Mouse (Mus musculus) lung, postnatal 10 days (tissue): ENCODE measurements around the gene Ccdc34.

ENCODE experiments used
- DNase-seq: peaks from one replicate; pipeline ENCODE4 v3.0.0; 2021

Gene Ccdc34

DNA sequence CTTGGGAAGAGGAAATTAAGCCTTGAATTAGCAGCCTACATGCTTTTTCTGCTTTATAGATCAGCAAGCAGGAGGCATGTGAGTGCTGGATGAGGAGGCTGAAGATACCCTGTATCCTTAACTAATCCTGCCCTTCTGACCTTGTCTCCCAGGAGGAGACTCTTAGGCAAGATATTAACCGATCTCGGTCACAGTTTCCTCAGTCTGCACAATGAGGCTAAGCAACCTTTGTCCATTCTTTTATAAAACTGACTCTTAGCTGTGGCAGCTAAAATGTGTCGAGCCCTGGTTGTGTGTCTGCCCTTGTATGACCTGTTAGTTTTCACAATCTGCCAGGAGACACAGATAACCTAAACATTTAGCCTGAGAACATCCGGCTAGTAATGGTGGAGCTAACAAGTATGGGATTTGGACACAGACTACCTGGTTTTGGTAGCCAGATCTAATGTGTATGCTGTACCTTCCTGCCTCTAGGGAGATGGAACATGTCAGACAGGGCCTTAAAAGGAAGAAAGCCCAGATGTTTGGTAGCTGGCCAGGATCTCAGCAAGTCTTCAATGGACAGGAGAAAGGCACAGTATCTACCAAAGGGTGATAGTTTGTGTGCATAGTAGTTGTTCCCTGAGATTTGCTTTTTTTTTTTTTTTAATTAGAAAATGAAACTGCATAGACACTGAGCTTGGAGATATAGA, 165.3 kb downstream of the Ccdc34 start:
- DNase-seq = no peak

DNA sequence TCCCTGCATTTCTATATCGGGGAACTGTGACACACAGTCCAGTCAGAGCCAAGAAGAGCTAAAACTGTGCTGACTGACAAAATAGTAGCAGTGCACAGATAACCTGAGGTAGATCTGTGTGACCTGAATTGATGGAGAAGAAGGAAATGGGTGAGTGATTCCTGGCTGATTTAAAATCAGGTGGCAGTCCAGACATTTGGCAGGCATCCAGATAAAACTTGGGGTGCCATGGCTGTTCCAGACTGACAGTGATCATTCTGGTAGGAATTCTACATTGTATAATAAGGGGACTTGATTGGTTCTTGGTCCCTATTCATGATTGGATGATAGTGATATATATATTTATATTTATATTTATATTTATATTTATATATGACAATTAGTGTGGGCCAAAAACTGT, 166.5 kb downstream of the Ccdc34 start:
- no peak for DNase-seq

DNA sequence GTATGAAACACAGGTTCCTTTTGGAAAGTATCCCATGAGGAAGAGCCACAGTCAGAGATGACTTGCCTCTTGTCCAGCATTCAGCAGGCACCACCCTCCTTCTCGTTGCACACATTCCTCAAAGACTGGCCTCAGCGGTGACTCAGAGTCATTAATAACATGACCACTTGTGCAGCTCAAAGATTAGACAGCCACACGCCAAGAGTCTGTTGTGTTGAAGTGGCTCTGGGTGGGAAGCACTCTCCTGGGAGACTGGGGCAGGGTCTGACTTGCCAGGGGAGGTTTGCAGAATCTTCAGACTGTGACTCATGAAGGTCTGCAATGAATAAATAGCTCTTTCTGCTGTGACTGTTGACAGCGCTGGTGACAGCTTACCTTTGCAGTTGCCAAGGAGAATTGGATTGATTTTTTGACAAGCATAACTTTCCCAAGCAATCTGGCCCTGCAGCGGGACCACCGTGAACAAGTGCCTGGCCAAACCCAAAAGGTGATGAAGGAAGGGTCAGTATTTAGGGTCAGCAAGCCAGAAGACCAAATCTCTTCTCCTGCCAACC, 168.9 kb downstream of the Ccdc34 start:
- DNase-seq = no peak

DNA sequence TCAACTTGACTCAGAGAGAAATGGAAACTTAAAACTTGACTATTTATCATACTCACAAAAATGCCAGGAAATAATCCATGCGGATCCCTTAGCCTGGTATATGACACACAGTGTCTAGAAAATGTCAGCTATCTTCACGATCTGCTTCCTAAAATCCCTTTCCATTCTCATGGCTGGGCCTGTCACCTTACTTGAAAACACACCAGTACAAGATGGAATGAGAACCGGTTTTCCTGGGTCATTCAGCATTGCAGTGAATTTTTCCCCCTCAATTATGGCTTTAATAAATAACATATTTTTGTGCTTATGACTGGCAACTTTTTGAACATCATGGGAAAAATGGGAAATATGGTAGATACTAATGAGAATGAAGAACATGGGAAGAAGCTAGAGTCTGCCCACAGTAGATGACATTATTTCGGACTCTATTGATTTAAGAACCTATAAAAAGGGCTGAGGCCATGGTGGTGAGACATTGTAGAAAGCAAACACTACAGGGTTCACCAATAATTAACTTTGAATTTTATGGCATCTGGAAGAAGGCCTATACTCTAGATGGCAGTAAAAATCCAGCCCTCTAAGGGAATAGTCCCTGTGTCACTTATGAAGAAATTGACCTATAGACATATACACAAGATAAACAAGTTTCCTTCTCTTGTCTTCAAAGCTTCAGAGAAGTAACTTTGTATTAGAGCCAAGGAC, 171.2 kb downstream of the Ccdc34 start:
- no peak for DNase-seq

DNA sequence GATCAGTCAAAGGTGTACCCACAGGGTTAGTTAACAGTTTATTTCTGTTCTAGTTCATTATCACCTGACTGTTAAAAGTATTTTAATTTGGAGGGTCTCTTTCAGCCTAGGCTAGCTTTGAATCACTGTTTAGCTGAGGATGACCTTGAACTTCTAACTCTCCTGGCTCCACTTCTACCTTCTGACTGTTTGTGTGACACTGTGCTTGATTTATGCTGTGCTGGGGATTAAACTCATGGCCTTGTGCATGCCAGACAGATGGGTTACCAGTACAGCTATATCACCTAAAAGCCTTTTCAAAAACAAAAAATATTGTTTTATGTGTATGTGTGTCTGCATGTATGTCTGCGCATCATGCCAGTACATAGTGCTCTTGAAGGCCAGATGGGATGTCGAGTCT, 172.8 kb downstream of the Ccdc34 start:
- DNase-seq = no peak

DNA sequence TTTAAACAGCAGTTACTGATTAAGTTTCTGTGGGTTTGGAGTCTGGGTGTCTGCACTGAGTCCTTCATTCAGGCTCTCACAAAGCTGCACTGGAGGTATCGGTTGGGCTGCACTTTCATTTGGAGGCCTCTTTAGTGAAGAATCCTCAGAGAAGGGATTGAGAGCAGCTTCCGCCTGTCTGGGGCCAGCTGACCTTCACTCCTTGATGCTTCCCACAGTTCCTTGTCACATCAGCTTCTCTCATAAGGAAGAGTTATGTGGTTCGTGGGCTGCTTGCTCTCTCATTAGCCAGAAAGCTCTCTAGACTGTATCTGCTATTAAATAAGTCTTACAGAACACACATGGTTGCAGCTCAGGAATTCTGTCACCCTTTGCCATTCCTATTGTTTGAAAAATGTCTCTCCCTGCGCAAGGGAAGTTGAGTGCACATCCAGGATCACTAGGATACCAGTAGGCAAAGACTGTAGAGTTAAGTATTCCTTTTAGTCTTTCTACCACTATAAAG, 173.6 kb downstream of the Ccdc34 start:
- no peak for DNase-seq

DNA sequence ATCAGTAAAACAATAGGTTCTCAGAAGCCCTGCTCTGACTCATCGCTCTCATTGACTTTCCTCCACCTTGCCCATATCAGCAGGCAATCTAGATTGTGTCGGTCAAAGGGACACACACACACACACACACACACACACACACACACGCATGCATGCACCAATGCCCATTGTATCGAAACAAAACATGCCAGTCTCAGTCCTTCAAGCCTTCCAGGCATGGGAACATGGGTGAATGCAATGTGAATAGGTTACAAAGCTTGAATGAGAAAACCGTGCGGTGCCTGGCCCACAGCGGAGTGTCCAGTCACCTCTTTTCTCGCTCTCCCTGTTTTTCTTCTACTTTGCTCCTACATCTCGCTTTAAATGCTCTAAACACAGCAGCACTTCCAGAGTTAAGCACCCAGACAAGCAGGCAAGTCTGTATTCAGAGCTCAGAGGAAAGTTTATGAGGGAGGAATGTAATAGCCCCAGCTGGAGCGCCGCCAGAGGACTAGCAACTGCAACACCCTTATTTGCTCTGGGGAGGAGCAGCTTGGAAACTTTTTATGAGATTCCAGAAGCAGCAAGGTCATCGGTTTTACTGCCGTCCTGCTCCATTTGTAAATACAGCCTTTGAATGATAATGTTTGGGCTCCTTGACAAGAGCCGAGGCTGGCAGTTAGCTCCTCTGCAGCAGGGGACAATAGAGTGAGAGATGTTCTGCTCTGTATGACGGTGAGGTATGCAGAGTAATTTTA, 174.5 kb downstream of the Ccdc34 start:
- DNase-seq = peak; percentile 74

DNA sequence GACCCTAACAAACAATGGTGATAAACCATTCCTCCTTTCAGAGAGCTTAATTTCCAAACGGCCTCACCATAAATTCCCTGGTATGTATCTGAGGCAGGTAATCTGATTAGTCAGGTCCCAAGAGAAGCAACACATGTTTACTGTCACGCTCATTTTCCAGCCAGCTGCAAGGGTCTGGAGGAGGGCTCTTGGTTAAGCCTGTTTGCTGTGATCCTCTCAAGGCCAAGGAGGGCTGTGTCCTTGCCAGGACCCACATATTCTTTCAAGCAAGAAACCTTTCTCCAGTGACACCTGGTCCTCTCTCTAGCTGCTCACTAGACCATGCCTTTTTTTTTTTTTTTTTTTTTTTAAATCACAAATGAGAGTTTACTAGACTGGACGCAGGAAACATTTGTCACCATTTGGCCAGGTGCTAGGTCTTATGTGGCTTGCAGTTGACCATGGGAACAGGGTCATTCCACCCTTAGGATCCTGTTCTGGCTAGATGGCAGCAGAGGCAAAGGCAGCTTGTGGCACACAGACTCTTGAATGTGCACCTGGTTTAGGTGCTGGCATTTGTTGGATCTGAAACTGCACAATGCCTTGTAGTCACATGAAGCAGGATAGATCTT, 175.2 kb downstream of the Ccdc34 start:
- no peak for DNase-seq

DNA sequence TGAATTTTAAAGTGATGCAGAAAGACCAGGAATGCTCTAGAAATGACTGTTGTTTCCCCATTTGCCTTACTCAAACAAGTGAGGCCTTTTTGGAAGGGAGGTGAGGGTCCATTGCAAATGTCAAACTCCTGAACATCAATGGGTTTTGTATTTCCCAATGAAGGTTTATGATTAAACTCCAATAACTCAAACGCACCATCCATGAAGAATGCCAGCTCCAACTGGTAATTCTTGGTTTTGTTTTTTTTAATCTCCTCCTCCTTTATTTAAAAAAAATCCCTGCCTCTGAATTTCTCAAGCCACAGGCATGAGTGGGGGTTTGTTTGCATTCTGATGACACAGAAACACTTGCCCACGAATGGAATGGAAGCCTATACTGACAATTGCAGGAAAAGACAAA, 178.9 kb downstream of the Ccdc34 start:
- no peak for DNase-seq

DNA sequence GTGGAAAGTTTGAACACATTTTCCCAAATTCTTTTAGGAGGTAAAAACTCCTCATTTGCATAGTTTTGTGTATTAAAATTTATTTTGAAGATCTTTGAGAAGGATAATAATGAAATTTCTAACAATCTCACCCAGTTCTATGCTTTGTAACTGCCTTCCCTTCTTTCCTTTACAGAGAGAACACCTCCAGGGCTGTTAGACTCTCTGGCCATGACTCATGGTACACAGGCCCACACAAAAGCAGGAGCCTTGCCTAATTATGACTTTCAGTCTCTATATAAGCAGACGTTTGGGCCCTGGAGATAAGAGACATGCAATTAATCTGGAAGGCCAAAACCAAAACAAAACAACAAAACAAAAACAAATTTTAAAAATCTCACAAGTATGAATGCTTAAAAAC, 182.0 kb downstream of the Ccdc34 start:
- no peak for DNase-seq

DNA sequence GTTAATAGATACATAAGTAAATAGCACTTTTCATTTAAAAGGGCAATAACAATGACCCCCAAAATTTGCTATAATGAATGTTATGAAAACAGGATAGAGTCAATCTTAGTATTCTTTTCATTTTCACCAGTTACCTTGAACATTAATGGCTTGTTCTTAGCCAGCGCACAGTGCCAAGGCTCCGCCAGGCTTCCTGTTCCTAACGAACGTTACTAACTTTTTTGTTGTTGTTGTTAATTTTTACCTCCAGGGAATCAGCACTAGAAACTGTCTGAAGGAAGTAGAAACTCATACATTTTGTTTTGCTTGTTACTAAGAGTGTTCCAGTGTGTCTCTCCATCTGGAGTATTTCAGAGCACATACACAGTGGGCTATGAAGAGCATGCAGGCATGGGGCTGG, 184.2 kb downstream of the Ccdc34 start:
- no peak for DNase-seq

DNA sequence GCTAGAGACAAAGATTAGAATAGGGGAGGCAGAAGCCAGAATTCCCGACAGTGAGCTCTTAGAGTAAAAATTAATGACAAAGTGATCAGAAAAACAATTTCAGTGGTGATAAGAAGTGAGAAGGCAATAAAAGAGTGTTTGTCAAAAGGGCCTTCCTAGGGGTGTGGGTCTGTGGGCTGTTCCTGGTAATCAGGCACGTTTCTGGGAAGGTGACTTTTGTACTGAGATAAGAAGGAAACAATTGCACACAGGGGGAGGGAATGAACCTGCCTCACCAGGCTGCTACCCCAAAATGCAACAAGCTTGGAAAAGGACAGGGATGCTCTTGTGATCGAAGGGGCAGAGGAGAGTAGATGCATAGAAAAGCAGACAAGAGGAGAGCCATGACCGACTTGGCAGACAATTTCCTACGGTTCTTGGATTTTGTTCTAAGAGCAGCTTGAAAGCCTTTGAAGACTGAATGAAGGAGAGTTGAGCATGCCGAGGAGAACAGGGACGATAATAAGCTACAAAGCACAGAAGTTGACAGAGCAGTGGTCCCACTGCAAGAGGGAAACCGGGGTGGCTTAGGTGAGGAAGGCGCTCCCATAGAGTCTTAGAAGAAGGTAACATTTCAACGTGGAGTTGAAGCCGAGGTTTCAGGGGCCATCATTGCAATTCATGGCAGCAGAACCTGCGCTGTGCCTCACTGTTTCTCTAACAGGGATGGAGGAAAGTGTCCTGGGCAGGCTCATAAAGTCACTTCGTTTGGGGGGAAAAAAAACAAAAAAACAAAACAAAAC, 185.3 kb downstream of the Ccdc34 start:
- no peak for DNase-seq

DNA sequence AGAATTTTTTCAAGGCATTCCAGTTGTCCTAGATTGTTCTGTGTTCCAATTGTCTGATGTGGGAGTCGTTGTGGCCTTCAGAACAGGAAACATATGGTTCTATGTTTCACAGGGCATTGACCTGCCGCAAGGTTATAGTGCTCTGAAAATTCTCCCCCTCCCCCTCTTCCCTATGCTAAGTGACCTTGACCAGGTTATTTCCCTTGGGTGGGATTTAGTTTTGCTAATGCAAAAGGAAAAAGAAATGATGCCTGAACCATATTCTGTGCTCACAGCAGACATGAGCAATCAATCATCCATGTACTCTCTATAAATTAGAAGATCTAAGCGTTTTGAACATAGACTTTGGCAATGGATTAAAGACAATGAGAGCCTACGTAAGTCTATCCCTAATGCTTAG, 186.6 kb downstream of the Ccdc34 start:
- no peak for DNase-seq

DNA sequence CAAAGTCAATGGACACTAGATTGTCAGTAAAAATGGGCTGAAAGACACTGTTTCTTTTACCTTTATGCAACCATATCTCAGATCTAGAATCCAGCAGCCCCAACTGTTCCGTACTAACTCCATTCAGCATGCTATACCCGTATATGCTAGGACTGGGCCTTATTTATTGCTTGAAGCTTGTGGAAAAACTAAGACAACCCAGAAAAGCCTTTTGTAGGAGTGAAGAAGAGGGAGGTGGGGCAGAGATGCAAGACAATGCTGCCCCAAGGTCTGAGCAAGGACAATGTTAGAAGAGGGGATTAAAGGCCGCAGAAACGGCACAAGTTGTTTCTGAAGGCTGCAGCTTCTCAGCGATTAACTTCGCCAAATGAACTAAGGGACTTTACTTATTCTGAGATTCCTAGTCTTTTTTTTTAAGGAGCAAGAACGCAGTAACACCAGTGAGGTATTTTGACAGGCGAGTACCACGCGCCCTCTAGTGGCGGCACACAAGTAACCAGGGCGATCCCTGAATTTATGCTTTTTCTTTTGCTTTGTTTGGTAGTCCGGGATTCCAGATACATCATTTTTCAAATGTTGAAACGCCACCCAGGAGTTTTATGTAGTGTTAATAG, 187.2 kb downstream of the Ccdc34 start:
- DNase-seq = peak; percentile 71

DNA sequence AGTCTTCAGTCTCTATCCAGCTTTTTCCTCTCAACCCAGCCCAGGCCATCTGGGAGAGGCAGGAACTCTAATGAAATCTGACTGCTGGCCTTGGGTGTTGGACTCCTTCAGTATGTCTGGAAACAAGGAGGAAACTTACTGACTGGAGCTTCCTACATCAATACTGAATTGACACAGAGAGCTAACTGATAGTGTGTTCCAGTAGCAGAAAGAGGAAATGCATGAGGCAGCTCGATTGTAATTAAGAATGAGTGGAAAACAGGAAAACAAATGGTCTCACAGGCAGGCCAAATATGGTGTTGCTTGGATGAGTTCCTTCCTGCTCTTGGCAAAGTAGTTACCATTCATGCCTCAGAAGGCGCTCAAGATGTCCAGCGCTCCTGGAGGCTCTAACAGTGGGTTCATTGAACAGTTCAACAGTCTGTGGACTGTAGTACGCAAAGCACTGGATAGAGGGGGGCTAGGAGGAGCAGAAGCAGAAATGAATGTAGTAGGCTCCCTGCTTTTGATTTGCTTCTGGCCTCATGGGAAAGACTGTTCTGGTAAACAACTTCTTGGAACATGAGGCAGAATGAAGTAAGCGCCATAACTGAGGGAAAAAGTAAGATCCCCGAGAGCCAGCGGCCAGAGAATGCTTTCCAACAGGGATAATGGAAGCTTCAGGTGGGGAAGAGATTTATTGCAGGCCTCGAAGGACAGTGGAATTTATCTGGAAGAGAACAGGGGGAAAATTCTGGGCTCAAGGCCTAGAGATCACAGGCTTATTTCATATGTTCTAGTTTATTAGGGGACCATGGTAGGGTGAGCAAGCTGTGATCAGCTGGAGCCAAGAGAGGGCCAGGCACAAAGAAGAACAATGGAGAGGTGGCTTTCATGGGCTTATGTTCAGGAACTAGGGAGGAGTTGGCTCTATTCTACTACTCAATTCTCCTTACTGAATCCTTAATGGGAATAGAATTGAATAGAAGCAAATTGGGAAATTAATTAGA, 193.2 kb downstream of the Ccdc34 start:
- DNase-seq = peak; percentile 46

DNA sequence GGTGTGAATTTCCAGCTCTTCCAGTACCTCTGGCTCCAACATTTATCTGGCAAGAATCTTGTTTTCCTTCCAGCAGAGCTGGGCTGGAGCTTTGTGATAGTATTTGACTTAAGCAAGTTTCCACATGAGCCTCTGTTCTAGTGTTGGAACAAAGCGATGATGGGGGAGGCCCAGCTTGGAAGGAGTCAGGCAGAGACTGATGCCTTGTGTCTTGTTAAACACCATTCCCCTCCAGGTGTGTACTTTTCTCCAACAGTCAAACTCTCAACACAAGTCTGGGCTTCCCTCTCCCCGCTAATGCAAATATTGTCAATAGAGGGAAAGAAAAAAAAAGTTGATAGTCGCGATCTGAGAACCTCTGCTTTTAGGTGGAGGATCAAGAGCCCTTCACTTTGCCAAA, 196.7 kb downstream of the Ccdc34 start:
- DNase-seq = no peak

DNA sequence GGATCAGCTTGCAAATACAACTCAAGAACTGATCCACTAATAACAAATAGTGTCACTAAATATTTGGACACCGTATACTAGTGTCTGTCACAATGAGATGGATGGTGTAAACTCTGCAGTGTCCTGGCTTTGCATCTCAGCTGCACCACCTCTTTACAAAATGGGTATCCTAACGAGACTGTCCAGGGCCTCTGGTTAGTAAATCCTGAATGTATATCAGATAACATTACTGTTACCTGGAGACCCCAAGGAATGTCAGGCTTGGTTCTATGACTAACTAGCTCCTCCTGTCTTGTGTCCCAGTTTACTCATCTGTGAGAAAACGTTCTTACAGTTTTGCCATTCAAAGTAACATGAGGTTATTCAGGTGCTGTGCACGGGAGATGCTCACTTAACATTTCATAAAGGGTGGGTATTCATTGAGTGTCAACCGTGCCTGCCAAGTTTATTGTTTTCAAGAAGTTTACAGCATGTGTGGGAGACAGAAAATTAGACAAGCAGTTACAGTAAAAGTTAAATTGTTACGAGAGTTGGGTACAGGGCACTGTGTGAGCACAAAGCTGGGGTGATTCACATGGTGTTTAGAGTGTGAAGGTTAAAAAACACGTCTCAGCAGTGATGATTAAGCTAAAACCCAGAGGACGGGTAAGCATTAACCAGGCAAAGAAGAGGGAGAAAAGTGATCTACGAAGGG, 197.5 kb downstream of the Ccdc34 start:
- no peak for DNase-seq

DNA sequence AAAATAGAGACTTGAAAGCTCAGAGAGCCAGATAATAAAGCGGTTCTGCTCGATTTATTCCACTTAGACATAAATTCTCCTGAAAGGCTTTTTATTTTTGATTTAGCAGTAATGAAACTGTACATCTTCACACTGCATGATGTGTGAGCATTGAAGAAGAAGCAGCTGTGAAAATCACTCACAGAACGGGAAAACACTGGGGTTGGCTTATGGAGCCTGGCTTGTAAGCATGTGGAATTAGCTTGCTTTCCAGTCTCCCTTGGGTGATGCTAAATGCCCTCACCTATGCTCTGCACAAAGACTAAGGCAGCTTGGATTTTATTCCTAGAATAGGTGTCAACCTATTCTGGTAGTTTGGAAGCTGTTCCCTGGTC, 198.1 kb downstream of the Ccdc34 start:
- no peak for DNase-seq

DNA sequence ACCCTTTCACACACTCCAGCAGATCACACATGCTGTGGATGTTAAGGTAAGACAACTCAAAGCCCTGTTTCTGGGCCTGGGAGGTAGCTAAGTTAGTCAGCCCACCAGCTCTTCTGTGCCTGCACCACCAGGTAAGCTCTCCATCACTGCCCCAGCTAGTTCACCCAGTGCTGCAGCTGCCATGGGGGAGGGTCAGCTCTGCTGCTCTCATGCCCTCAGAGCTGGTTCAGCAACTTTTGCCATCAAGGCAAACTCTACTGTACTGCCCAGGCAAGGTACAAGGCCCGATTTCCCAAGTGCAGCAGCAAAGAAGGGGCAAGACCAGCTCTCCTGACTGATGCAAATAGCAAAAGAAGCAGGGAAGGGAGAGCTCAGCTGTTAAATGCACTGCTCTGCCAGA, 202.9 kb downstream of the Ccdc34 start:
- DNase-seq = no peak

DNA sequence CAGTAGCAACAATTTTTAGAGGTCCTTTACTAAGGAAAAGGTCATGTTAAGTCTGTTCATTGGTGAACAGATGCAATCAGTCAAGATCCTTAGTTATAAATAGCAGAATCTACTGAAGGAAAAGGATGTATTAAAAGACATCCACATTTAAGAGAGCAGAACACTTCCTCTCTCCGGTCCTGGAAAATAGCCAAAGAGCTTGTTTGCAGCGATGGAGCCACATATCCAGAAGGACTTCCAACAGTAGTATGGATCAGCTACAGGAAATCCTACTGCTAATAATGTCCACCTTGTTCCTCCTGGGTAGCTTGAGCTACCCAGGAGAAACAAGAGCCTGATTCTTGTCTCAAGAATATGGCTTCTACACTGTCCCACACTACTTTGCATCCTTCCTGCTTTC, 205.2 kb downstream of the Ccdc34 start:
- DNase-seq = no peak
